24 mouse cellular contexts compared by ENCODE assay signal in genomic region chr5:19309870-19310269, GRCm38 (mm10).
"Had no signal": no experiment of that assay in that cellular context is flagged by ENCODE, and none has a peak within 500 bp of the region (broad histone marks: within the 10 kb centered on the region; RNA-seq: fewer than 3 reads in every experiment).

No protein-coding gene starts in this region.

- H3K4me3 ChIP-seq: layer of hippocampus, adult 2 months; left cerebral cortex, adult 2 months; limb, embryonic 12.5 days; limb, embryonic 15.5 days; lung, embryonic 15.5 days; midbrain, embryonic 12.5 days; midbrain, embryonic 15.5 days; neural tube, embryonic 13.5 days had no signal

- H3K4me1 ChIP-seq: limb, embryonic 12.5 days; limb, embryonic 15.5 days; lung, embryonic 15.5 days; midbrain, embryonic 12.5 days; midbrain, embryonic 15.5 days; neural tube, embryonic 13.5 days had no signal

- H3K9ac ChIP-seq: limb, embryonic 12.5 days; limb, embryonic 15.5 days; liver, embryonic 14.5 days; liver, postnatal 0 days; lung, embryonic 15.5 days; midbrain, embryonic 12.5 days; midbrain, embryonic 15.5 days; neural tube, embryonic 13.5 days had no signal

- DNase-seq: kidney, adult 18-20 months; kidney, postnatal 25 days; layer of hippocampus, postnatal 36 days; left cerebral cortex, postnatal 4 days; liver, postnatal 0 days; lung, postnatal 10 days; lung, postnatal 36 days; retina, postnatal 1 day; right cerebral cortex, postnatal 25 days; spleen, adult 18-20 months; thymus, adult 2 months; thymus, postnatal 14 days; thymus, postnatal 4 days had no signal

- H3K27me3 ChIP-seq: limb, embryonic 12.5 days; limb, embryonic 15.5 days; lung, embryonic 15.5 days; midbrain, embryonic 12.5 days; midbrain, embryonic 15.5 days; neural tube, embryonic 13.5 days had no signal

- ATAC-seq: liver, postnatal 0 days; midbrain, embryonic 15.5 days had no signal

- H3K4me2 ChIP-seq: limb, embryonic 12.5 days; limb, embryonic 15.5 days; liver, embryonic 11.5 days; lung, embryonic 15.5 days; midbrain, embryonic 12.5 days; midbrain, embryonic 15.5 days; neural tube, embryonic 13.5 days had no signal

- H3K36me3 ChIP-seq: limb, embryonic 12.5 days; limb, embryonic 15.5 days; lung, embryonic 15.5 days; midbrain, embryonic 12.5 days; midbrain, embryonic 15.5 days; neural tube, embryonic 13.5 days had no signal

- H3K27ac ChIP-seq: kidney, postnatal 0 days; layer of hippocampus, adult 2 months; left cerebral cortex, adult 2 months; limb, embryonic 12.5 days; limb, embryonic 15.5 days; liver, embryonic 14.5 days; lung, embryonic 15.5 days; midbrain, embryonic 12.5 days; midbrain, embryonic 15.5 days; neural tube, embryonic 13.5 days had no signal

- H3K9me3 ChIP-seq: limb, embryonic 12.5 days; limb, embryonic 15.5 days; lung, embryonic 15.5 days; midbrain, embryonic 12.5 days; midbrain, embryonic 15.5 days; neural tube, embryonic 13.5 days had no signal
